Mouse (Mus musculus): ENCODE results near the gene Acot3. TPM values are rescaled to one million over a fixed set of nuclear protein-coding genes. Genes with fewer than 3 reads are reported as not detected.
"Not testable (repeated sequence)": the region's sequence is repeated elsewhere in the genome, so short reads cannot be mapped to it uniquely, and the experiment has no call there.

Acot3 gene
- polyA plus RNA-seq, 1 experiment, result not detected

DNA sequence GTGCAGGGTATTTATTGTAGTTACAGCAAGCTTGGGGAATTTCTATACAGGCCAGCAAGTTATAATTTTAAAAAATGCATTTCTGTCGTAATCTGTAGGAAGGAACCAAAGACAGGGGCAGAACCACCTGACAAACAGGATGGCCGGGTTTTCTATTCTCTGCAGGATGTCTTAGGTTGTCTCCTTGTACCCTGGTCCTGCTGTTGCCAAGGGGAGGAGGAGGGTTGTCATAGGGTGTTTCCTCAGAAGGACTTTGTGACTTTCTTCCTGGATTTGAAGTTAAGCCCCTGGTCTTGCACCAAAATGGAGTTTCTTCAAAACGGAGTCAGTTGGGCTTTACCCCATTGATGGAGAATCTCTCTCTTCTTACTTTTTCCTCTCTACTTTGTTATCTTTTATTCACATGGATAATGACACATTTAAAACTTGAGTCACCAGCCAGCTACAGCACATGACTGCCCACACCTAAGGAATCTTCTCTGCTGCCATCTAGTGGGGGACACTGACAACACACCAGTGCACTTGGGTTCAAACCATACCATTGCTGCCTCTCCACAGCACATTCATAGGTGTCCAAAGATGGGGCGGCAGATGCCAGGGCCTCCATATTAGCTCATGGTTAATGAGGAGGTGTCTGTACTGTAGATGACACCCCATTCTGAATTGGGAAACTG, 21.1 kb upstream of the Acot3 start:
- Histone ChIP-seq H3K27me3 (ENCODE audit: control insufficient read depth, insufficient read depth, low read length) (no peaks in the 10 kb centered on the region), H3K36me3 (ENCODE audit: control insufficient read depth, insufficient read depth, low read length) (no peaks in the 10 kb centered on the region), H3K4me1 (ENCODE audit: control insufficient read depth, insufficient read depth, insufficient read length, low read length) (peaks cover 6% of the 10 kb centered on the region; the same call in 1 of the 2 replicates), H3K4me3 (ENCODE audit: low read depth, low read length) (no peak overlapping the region), H3K27ac (ENCODE audit: insufficient read depth, low read depth, low read length) (no peak overlapping the region)
- no peak for TF ChIP-seq POLR2A (IDR thresholded peaks at IDR 0.05; ENCODE audit: low read depth, low read length)
- peak; percentile 82; the same call in 1 of the 2 replicates for TF ChIP-seq CTCF (IDR thresholded peaks at IDR 0.05; ENCODE audit: extremely low read depth, insufficient read length, insufficient replicate concordance, low read depth, low read length)
- WGBS, result 28% methylated on average over 4 of the region's 4 CpGs

GRCm38 (mm10) chr12:84032854-84033253, 19.1 kb upstream of the Acot3 start:
- WGBS, result 40% methylated on average over 4 of the region's 4 CpGs
- TF ChIP-seq CTCF (IDR thresholded peaks at IDR 0.05; ENCODE audit: extremely low read depth, insufficient read length, insufficient replicate concordance, low read depth, low read length), result no peak
- no peak for TF ChIP-seq POLR2A (IDR thresholded peaks at IDR 0.05; ENCODE audit: low read depth, low read length)
- Histone ChIP-seq H3K4me3 (ENCODE audit: low read depth, low read length) (no peak overlapping the region), H3K36me3 (ENCODE audit: control insufficient read depth, insufficient read depth, low read length) (no peaks in the 10 kb centered on the region), H3K27ac (ENCODE audit: insufficient read depth, low read depth, low read length) (no peak overlapping the region), H3K27me3 (ENCODE audit: control insufficient read depth, insufficient read depth, low read length) (no peaks in the 10 kb centered on the region), H3K4me1 (ENCODE audit: control insufficient read depth, insufficient read depth, insufficient read length, low read length) (peaks cover 11% of the 10 kb centered on the region; the same call in 1 of the 2 replicates)

DNA sequence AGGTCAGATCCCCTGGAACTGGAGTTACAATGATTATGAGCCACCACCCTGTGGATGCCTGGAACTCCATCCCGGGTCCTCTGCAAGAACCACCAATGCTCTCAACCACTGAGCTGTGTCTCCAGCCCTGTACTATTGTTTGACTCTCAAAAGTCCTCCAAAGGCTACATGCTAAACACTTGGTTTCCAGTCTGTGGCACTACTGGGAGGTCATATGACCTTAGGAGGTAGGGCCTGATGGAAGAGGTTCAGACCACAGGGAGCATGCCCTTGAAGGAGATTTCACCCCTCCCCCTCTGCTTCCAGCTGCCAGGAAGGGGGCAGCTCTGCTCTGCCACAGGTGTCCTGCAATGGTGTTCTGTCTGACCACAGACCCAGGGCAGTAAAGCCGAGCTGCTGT, 18.6 kb upstream of the Acot3 start:
- WGBS, result 74% methylated on average over 2 of the region's 2 CpGs
- H3K27ac ChIP-seq (ENCODE audit: insufficient read depth, low read depth, low read length); H3K27me3 ChIP-seq (ENCODE audit: control insufficient read depth, insufficient read depth, low read length); H3K4me3 ChIP-seq (ENCODE audit: low read depth, low read length); H3K36me3 ChIP-seq (ENCODE audit: control insufficient read depth, insufficient read depth, low read length): not testable (repeated sequence)
- peaks cover 11% of the 10 kb centered on the region; the same call in 1 of the 2 replicates for H3K4me1 ChIP-seq (ENCODE audit: control insufficient read depth, insufficient read depth, insufficient read length, low read length)

- no peak for TF ChIP-seq POLR2A (IDR thresholded peaks at IDR 0.05; ENCODE audit: low read depth, low read length)
- Histone ChIP-seq H3K4me3 (ENCODE audit: low read depth, low read length) (no peak overlapping the region), H3K4me1 (ENCODE audit: control insufficient read depth, insufficient read depth, insufficient read length, low read length) (peaks cover 11% of the 10 kb centered on the region; the same call in 1 of the 2 replicates), H3K36me3 (ENCODE audit: control insufficient read depth, insufficient read depth, low read length) (no peaks in the 10 kb centered on the region), H3K27ac (ENCODE audit: insufficient read depth, low read depth, low read length) (no peak overlapping the region), H3K27me3 (ENCODE audit: control insufficient read depth, insufficient read depth, low read length) (no peaks in the 10 kb centered on the region)
- WGBS, result 10% methylated on average over 4 of the region's 4 CpGs
Observed at GRCm38 (mm10) chr12:84034108-84034507, 17.8 kb upstream of the Acot3 start.

- H3K27me3 ChIP-seq (ENCODE audit: control insufficient read depth, insufficient read depth, low read length); H3K36me3 ChIP-seq (ENCODE audit: control insufficient read depth, insufficient read depth, low read length): not testable (repeated sequence)
- Histone ChIP-seq H3K4me1 (ENCODE audit: control insufficient read depth, insufficient read depth, insufficient read length, low read length) (peaks cover 15% of the 10 kb centered on the region; the same call in 1 of the 2 replicates), H3K4me3 (ENCODE audit: low read depth, low read length) (peak within 1 kb of the TSS; percentile 79), H3K27ac (ENCODE audit: insufficient read depth, low read depth, low read length) (peak within 1 kb of the TSS; percentile 78)
- 11% methylated on average over 32 of the region's 32 CpGs for WGBS
Observed at GRCm38 (mm10) chr12:84038241-84038640, 13.7 kb upstream of the Acot3 start, which contains the start of gene Acot4. Gene Acot4, plus strand, starts transcription at chr12:84038379.

DNA sequence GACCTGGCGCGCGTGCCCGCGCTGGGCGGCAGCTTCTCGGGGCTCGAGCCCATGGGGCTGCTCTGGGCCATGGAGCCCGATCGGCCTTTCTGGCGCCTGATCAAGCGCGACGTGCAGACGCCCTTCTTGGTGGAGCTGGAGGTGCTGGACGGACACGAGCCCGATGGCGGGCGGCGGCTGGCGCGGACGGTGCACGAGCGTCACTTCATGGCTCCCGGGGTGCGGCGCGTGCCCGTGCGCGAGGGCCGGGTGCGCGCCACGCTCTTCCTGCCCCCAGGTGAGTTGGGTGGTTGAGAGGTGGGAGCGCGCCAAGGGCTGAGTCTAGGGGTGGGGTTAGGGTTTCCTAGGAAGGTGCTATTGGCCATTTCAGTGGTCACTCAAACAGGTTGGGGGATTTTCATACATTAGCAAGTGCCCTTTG, 13.2 kb upstream of the Acot3 start, which contains the start of gene Gm49366:
Gm49366 (plus strand) TSS at position 245 of the 421 bp plus-strand sequence.
- Histone ChIP-seq H3K4me3 (ENCODE audit: low read depth, low read length) (peak within 1 kb of the TSS; percentile 79), H3K27ac (ENCODE audit: insufficient read depth, low read depth, low read length) (peak within 1 kb of the TSS; percentile 78), H3K4me1 (ENCODE audit: control insufficient read depth, insufficient read depth, insufficient read length, low read length) (peaks cover 13% of the 10 kb centered on the region; the same call in 1 of the 2 replicates)
- 5% methylated on average over 39 of the region's 39 CpGs for WGBS
- not testable (repeated sequence) for H3K36me3 ChIP-seq (ENCODE audit: control insufficient read depth, insufficient read depth, low read length); H3K27me3 ChIP-seq (ENCODE audit: control insufficient read depth, insufficient read depth, low read length)

GRCm38 (mm10) chr12:84042248-84042647, 9.7 kb upstream of the Acot3 start:
- TF ChIP-seq CTCF (IDR thresholded peaks at IDR 0.05; ENCODE audit: extremely low read depth, insufficient read length, insufficient replicate concordance, low read depth, low read length), result no peak
- no peak for TF ChIP-seq POLR2A (IDR thresholded peaks at IDR 0.05; ENCODE audit: low read depth, low read length)
- peaks cover 14% of the 10 kb centered on the region; the same call in 1 of the 2 replicates for H3K4me1 ChIP-seq (ENCODE audit: control insufficient read depth, insufficient read depth, insufficient read length, low read length)
- WGBS, result 39% methylated on average over 5 of the region's 5 CpGs
- H3K27me3 ChIP-seq (ENCODE audit: control insufficient read depth, insufficient read depth, low read length), result no peaks in the 10 kb centered on the region
- H3K36me3 ChIP-seq (ENCODE audit: control insufficient read depth, insufficient read depth, low read length), result peaks cover 3% of the 10 kb centered on the region; the same call in 1 of the 2 replicates
- no peak overlapping the region for H3K27ac ChIP-seq (ENCODE audit: insufficient read depth, low read depth, low read length)
- no peak overlapping the region for H3K4me3 ChIP-seq (ENCODE audit: low read depth, low read length)

DNA sequence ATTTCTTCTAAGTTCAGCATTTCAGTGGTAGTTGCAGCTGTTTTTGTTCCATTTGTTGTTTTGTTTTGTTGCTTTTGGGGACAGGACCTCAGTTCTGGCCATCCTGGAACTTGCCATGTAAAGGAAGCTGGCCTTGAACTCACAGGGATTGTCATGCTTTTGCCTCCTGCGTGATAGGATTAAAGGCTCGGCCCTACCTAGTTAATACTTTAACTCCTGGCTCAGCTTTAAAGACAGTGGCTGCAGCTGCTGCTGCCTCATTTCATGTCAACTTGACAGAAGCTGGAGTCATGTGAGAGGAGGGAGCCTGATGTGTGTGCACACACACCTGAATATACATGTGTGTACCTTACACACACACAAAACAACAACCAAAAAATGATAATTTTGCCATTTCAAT, 7.9 kb upstream of the Acot3 start:
- Histone ChIP-seq H3K27me3 (ENCODE audit: control insufficient read depth, insufficient read depth, low read length) (no peaks in the 10 kb centered on the region), H3K4me3 (ENCODE audit: low read depth, low read length) (no peak overlapping the region), H3K4me1 (ENCODE audit: control insufficient read depth, insufficient read depth, insufficient read length, low read length) (peaks cover 9% of the 10 kb centered on the region; the same call in 1 of the 2 replicates), H3K27ac (ENCODE audit: insufficient read depth, low read depth, low read length) (no peak overlapping the region), H3K36me3 (ENCODE audit: control insufficient read depth, insufficient read depth, low read length) (peaks cover 3% of the 10 kb centered on the region; the same call in 1 of the 2 replicates)
- no peak for TF ChIP-seq POLR2A (IDR thresholded peaks at IDR 0.05; ENCODE audit: low read depth, low read length)
- TF ChIP-seq CTCF (IDR thresholded peaks at IDR 0.05; ENCODE audit: extremely low read depth, insufficient read length, insufficient replicate concordance, low read depth, low read length), result no peak
- WGBS, result 60% methylated on average over 2 of the region's 2 CpGs
